Mouse (Mus musculus) heart, postnatal 0 days (tissue): ENCODE measurements at regions not wholly inside any gene's neighbourhood (a gene's known extent, or its start where the extent isn't known, plus 50 kb on each side); places are given as distances from the start of the nearest gene placed in this dataset.

Source experiments
- ATAC-seq: fragments of 200-750 bp; cut with Nextera tagmentation; 2 replicates; pipeline ENCODE4 v1.8.0; 2017; ENCODE audit warnings: low read depth, moderate number of reproducible peaks, moderate library complexity; ENCODE audit not compliant: insufficient read depth
- DNase-seq: peaks from one replicate; pipeline ENCODE4 v3.0.0-alpha.2; 2016; ENCODE audit warnings: low spot score
- H3K27ac ChIP-seq: fragments of 300-500 bp; sonication (generic); 2 replicates; pipeline ENCODE4 v1.5.1; 2014; ENCODE audit warnings: low read depth, mild to moderate bottlenecking
- H3K27me3 ChIP-seq: fragments of 300-500 bp; sonication (generic); 2 replicates; pipeline ENCODE4 v1.6.1; 2014; ENCODE audit warnings: low read length, mixed read lengths; ENCODE audit not compliant: control insufficient read depth, insufficient read depth
- H3K36me3 ChIP-seq: fragments of 300-500 bp; sonication (generic); replicated peaks from 2 replicates; pipeline ENCODE4 v1.6.1; 2014; ENCODE audit warnings: low read length, mixed read lengths; ENCODE audit not compliant: control insufficient read depth, insufficient read depth
- H3K4me1 ChIP-seq: fragments of 300-500 bp; sonication (generic); 2 replicates; pipeline ENCODE4 v1.6.1; 2014; ENCODE audit warnings: antibody characterized with exemption; ENCODE audit not compliant: control insufficient read depth, insufficient read depth
- H3K4me2 ChIP-seq: fragments of 300-500 bp; sonication (generic); 2 replicates; pipeline ENCODE4 v1.6.1; 2014; ENCODE audit warnings: low read depth, mild to moderate bottlenecking, low read length, moderate library complexity
- H3K4me3 ChIP-seq: fragments of 300-500 bp; sonication (generic); 2 replicates; pipeline ENCODE4 v1.5.1; 2014; ENCODE audit warnings: low read depth, low read length
- H3K9ac ChIP-seq: fragments of 300-500 bp; sonication (generic); replicated peaks from 2 replicates; pipeline ENCODE4 v1.6.1; 2014; ENCODE audit warnings: low read depth, low read length, mixed read lengths
- H3K9me3 ChIP-seq: fragments of 300-500 bp; sonication (generic); replicated peaks from 2 replicates; pipeline ENCODE4 v1.6.1; 2016; ENCODE audit warnings: low read length; ENCODE audit not compliant: control insufficient read depth
- CTCF ChIP-seq: IDR thresholded peaks from 2 replicates; pipeline ENCODE4 v1.5.1; 2016; ENCODE audit warnings: antibody characterized with exemption, control low read depth, low read depth
- EP300 ChIP-seq: IDR thresholded peaks from 2 replicates; pipeline ENCODE4 v1.6.1; 2016; ENCODE audit warnings: antibody characterized with exemption, low read depth
- WGBS: fragments of 180-500 bp; shearing (Covaris S2); extraction: QIAGEN DNeasy Blood & Tissue Kit; methylation state at CpG from one replicate; pipeline ENCODE4 v1.1.7; 2014; 5-methylcytosine and 5-hydroxymethylcytosine counted together

DNA sequence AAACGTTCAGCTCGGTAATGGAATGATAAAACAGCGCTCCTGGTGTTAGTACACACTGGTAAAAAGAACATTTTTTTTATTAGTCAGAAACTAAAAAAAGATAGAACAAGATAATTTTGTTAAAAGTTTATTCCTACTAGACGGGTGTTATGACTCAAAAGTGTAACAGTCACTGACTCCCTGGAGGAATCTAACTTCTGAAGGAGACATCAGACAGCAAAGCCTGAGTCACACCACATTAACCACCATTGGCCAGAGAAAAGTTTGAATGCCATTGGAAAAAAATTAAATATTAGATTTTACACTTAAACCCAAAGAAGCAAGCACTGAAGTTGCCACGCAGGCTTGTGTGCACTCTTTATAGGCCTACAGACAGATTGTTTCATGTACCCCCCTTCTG is 205.3 kb downstream of the Nedd1 start:
- ATAC-seq (no peak), DNase-seq (no peak)
- Histone ChIP-seq H3K9me3 (no peaks in the 10 kb centered on the region), H3K36me3 (no peaks in the 10 kb centered on the region), H3K4me1 (no peaks in the 10 kb centered on the region), H3K27me3 (no peaks in the 10 kb centered on the region), H3K27ac (no peak overlapping the region), H3K4me3 (no peak overlapping the region), H3K9ac (no peak overlapping the region), H3K4me2 (no peak overlapping the region)
- no peak for TF ChIP-seq EP300
- no peak for TF ChIP-seq CTCF
- 76% methylated on average over 5 of the region's 5 CpGs for WGBS

GRCm38 (mm10) chr10:92511769-92512168 is 210.5 kb downstream of the Nedd1 start:
- TF ChIP-seq EP300, result no peak
- no peak for TF ChIP-seq CTCF
- 51% methylated on average over 7 of the region's 7 CpGs for WGBS
- DNase-seq (no peak), ATAC-seq (no peak)
- Histone ChIP-seq H3K9ac (no peak overlapping the region), H3K9me3 (no peaks in the 10 kb centered on the region), H3K4me2 (no peak overlapping the region), H3K4me3 (no peak overlapping the region), H3K36me3 (no peaks in the 10 kb centered on the region), H3K4me1 (no peaks in the 10 kb centered on the region), H3K27me3 (no peaks in the 10 kb centered on the region), H3K27ac (no peak overlapping the region)

DNA sequence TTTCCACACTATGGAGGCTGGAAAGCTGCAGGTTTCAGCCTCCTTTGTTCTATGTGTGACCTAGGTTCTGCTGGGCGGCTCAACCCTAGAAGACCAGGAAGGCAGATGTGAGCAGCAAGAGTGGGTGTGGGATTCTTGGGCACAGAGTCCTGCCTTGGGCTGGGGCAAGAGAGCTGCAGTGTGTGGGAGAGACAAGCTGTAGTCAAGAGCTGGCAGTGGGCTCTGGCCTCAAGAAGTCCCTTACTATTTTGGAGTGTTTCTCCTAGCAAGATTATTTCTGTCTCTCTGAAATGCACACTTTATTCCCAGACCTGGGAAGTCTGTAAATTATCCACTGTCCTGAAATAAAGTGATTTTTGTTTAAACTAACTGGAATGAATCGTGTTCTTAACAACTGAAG is 211.5 kb downstream of the Nedd1 start:
- Histone ChIP-seq H3K4me3 (no peak overlapping the region), H3K27ac (no peak overlapping the region), H3K9me3 (no peaks in the 10 kb centered on the region), H3K4me2 (no peak overlapping the region), H3K4me1 (no peaks in the 10 kb centered on the region), H3K9ac (no peak overlapping the region), H3K27me3 (no peaks in the 10 kb centered on the region), H3K36me3 (no peaks in the 10 kb centered on the region)
- TF ChIP-seq EP300 (no peak), CTCF (no peak)
- ATAC-seq (no peak), DNase-seq (no peak)
- 75% methylated on average over 2 of the region's 2 CpGs for WGBS

DNA sequence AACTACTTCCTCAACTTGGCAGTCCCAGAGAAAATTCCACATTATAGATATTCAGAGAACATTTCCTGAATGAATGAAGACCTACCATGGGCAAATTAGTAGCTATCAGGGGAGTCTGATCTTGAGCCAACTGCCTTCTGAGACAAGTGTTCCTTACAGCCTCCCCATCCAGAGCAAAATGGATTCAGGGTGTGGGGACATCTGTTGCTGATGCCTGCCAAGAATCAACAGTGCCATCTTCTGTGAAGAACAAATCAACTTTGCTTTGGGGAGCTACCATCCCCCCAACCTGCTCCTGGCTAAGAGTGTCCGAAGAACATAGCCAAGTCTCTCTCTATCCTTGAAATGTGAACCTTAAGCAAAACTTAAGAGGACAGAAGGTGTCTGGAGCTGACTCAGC is 217.9 kb downstream of the Nedd1 start:
- H3K4me3 ChIP-seq, result no peak overlapping the region
- WGBS, result 87% methylated on average over 1 of the region's 1 CpGs
- no peak overlapping the region for H3K4me2 ChIP-seq
- no peak for DNase-seq
- H3K4me1 ChIP-seq, result no peaks in the 10 kb centered on the region
- no peak for TF ChIP-seq EP300
- no peak overlapping the region for H3K27ac ChIP-seq
- H3K27me3 ChIP-seq, result no peaks in the 10 kb centered on the region
- no peaks in the 10 kb centered on the region for H3K9me3 ChIP-seq
- ATAC-seq, result no peak
- H3K9ac ChIP-seq, result no peak overlapping the region
- no peaks in the 10 kb centered on the region for H3K36me3 ChIP-seq

- Histone ChIP-seq H3K27me3 (no peaks in the 10 kb centered on the region), H3K36me3 (no peaks in the 10 kb centered on the region), H3K9ac (no peak overlapping the region), H3K4me3 (no peak overlapping the region), H3K4me1 (no peaks in the 10 kb centered on the region), H3K27ac (no peak overlapping the region), H3K4me2 (no peak overlapping the region), H3K9me3 (0 out of 2 replicates have a peak, but pooled peaks cover 8% of the 10 kb centered on the region)
- 53% methylated on average over 1 of the region's 1 CpGs for WGBS
- TF ChIP-seq EP300 (no peak), CTCF (no peak)
- ATAC-seq (no peak), DNase-seq (no peak)
Measured at GRCm38 (mm10) chr10:92483592-92483991, 238.6 kb downstream of the Nedd1 start.

GRCm38 (mm10) chr10:92473282-92473681 is 248.9 kb downstream of the Nedd1 start:
- Histone ChIP-seq H3K4me2 (no peak overlapping the region), H3K4me3 (no peak overlapping the region), H3K4me1 (no peaks in the 10 kb centered on the region), H3K27me3 (no peaks in the 10 kb centered on the region), H3K27ac (no peak overlapping the region), H3K9ac (no peak overlapping the region), H3K9me3 (no peaks in the 10 kb centered on the region), H3K36me3 (no peaks in the 10 kb centered on the region)
- ATAC-seq (no peak), DNase-seq (no peak)
- 67% methylated on average over 3 of the region's 3 CpGs for WGBS
- no peak for TF ChIP-seq CTCF
